Mouse (Mus musculus) hindbrain, embryonic 15.5 days (tissue): ENCODE measurements around the gene Atp2c1. TPM values are rescaled to one million over a fixed set of nuclear protein-coding genes. Genes with fewer than 3 reads are reported as not detected.

Experiments used
- ATAC-seq: fragments of 200-750 bp; cut with Nextera tagmentation; 2 replicates; pipeline ENCODE4 v1.8.0; 2017; ENCODE audit warnings: low read depth, moderate number of reproducible peaks, moderate TSS enrichment; ENCODE audit not compliant: low FRiP score
- H3K27ac ChIP-seq: fragments of 300-500 bp; sonication (generic); replicated peaks from 2 replicates; pipeline ENCODE4 v1.5.1; 2015; ENCODE audit warnings: mild to moderate bottlenecking, inconsistent platforms
- H3K27me3 ChIP-seq: fragments of 300-500 bp; sonication (generic); 2 replicates; pipeline ENCODE4 v1.6.1; 2015; ENCODE audit warnings: control low read depth, inconsistent platforms
- H3K36me3 ChIP-seq: fragments of 300-500 bp; sonication (generic); 2 replicates; pipeline ENCODE4 v1.6.1; 2015; ENCODE audit warnings: control low read depth, inconsistent platforms
- H3K4me1 ChIP-seq: fragments of 300-500 bp; sonication (generic); replicated peaks from 2 replicates; pipeline ENCODE4 v1.6.1; 2015; ENCODE audit warnings: control low read depth, inconsistent platforms
- H3K4me2 ChIP-seq: fragments of 300-500 bp; sonication (generic); 2 replicates; pipeline ENCODE4 v1.6.1; 2015; ENCODE audit warnings: moderate library complexity, mild to moderate bottlenecking, inconsistent platforms
- H3K4me3 ChIP-seq: fragments of 300-500 bp; sonication (generic); 2 replicates; pipeline ENCODE4 v1.5.1; 2015; ENCODE audit warnings: mild to moderate bottlenecking, inconsistent platforms
- H3K9ac ChIP-seq: fragments of 300-500 bp; sonication (generic); 2 replicates; pipeline ENCODE4 v1.6.1; 2015; ENCODE audit warnings: inconsistent platforms
- H3K9me3 ChIP-seq: fragments of 300-500 bp; sonication (generic); 2 replicates; pipeline ENCODE4 v1.6.1; 2016; ENCODE audit warnings: control low read depth, inconsistent platforms
- WGBS: fragments of 180-500 bp; shearing (Covaris S2); methylation state at CpG from one replicate; pipeline ENCODE4 v1.1.7; 2015; 5-methylcytosine and 5-hydroxymethylcytosine counted together
- polyA plus RNA-seq: library from polyadenylated mRNA; unstranded; fragments of >200 nt; fragmentation: Nextera tagmentation; extraction: Ambion mirVana; gene quantifications from 2 replicates; pipeline ENCODE4 v1.2.1, GENCODE M21; 2015

Atp2c1 gene
- polyA plus RNA-seq, 1 experiment from 2014 or later: 98.8 TPM

DNA sequence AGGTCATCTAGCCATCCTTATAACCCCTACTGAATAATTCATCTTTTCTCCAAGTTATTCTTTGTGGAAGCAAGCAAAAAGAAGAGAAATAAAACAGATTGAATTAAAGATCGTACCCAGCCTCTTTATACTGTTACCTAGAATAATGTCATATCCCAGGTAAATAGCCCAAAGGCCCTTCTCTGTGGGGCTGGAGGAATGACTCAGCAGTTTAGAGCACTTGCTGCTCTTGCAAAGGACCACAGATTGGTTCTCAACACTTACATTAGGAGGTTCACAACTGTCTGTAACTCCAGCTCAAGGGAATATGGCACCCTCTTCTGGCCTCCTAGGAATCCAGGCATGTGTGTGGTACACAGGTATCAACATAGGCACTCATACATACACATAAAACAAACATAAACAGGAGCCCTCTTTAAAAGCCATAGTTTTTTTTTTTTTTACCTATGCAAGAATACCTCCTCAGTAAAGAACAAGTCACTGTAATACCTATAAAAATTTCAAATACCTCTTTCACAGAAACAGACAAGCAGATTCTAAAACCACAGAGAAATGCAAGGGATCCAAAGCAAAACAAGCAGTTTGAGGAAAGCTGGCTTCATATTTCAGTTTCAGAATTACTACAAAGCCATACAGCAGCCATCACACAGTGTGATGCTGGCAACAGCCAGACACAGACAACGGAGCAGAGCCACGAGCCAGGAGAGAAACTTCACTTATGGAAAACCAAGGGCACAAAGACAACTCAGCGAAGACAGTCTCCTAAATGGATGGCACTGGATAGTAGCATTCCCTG lies 44.2 kb downstream of the Atp2c1 start:
- no peak overlapping the region for H3K9ac ChIP-seq
- no peaks in the 10 kb centered on the region for H3K36me3 ChIP-seq
- no peaks in the 10 kb centered on the region for H3K27me3 ChIP-seq
- no peak overlapping the region for H3K27ac ChIP-seq
- 77% methylated on average over 4 of the region's 4 CpGs for WGBS
- no peaks in the 10 kb centered on the region for H3K9me3 ChIP-seq
- H3K4me3 ChIP-seq: no peak overlapping the region
- ATAC-seq: no peak
- no peak overlapping the region for H3K4me2 ChIP-seq
- peaks cover 34% of the 10 kb centered on the region for H3K4me1 ChIP-seq

DNA sequence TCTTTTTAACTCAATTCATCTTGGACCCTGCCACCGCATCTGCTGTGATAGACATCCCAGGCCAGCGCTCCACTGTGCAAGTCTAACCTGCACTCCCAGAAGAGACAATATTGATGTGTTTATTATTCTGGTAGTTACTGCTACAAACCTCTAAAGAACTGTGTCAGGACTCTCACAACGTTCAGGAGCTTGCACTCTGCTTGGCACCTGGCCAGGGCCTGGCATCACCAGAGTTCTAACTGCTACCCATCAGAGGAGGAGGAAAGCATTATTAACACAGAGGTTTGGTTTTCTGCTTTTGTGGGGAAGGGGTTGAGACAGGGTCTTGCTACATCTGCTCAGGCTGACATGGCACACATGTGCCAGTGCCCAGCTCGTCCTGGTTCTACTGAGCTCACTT lies 45.0 kb downstream of the Atp2c1 start:
- Histone ChIP-seq H3K36me3 (no peaks in the 10 kb centered on the region), H3K27me3 (no peaks in the 10 kb centered on the region), H3K4me1 (peaks cover 34% of the 10 kb centered on the region), H3K4me2 (no peak overlapping the region), H3K27ac (no peak overlapping the region), H3K4me3 (no peak overlapping the region), H3K9me3 (no peaks in the 10 kb centered on the region), H3K9ac (no peak overlapping the region)
- 66% methylated on average over 4 of the region's 4 CpGs for WGBS
- ATAC-seq: peak; percentile 30; the same call in 1 of the 2 replicates

DNA sequence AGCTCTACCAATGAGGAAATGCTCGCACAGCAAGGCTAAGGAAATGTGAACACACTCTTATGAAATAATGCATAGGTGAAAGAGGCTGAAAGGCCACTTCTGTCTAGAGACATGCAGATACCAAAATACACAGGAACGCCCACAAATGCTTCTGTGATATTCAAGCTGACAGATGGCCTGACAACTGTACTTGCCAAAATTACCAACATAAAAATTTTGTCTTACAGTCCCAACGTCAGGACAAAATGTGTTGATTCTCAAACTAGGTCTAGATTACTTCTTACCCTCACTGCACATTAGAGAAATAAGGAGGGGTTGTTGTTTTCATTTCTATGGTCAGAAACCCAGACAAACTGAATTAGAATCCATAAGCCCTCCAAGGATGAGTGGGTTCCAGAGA lies 51.0 kb downstream of the Atp2c1 start:
- ATAC-seq: no peak
- no peaks in the 10 kb centered on the region for H3K4me1 ChIP-seq
- H3K9me3 ChIP-seq: no peaks in the 10 kb centered on the region
- H3K36me3 ChIP-seq: 0 out of 2 replicates have a peak, but pooled peaks cover 3% of the 10 kb centered on the region
- H3K4me3 ChIP-seq: no peak overlapping the region
- WGBS: 86% methylated on average over 3 of the region's 3 CpGs
- no peaks in the 10 kb centered on the region for H3K27me3 ChIP-seq
- 0 out of 2 replicates have a peak overlapping the region, but pooled peaks have one; percentile 11 for H3K27ac ChIP-seq
- H3K9ac ChIP-seq: no peak overlapping the region
- no peak overlapping the region for H3K4me2 ChIP-seq

DNA sequence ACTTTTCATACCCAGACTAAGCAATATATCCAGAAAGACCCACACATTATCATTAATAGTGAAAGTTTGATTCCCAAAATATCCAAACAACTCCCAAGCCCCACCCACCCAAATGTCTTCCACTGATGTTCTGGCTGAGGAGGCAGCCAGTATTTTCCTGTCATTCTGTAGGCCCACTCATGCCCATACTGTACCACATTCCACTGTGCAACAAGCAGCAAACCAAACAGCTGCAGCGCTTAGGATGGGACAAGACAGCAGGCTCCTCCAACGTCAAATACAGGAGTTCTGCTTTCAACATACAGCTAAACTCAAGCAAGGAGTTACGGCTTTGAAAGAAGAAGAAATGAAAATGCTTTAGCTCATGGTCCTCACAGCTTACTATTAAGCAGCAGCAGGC lies 52.2 kb downstream of the Atp2c1 start:
- no peaks in the 10 kb centered on the region for H3K4me1 ChIP-seq
- H3K4me2 ChIP-seq: no peak overlapping the region
- H3K27me3 ChIP-seq: no peaks in the 10 kb centered on the region
- H3K36me3 ChIP-seq: peaks cover 4% of the 10 kb centered on the region; the same call in 1 of the 2 replicates
- no peak overlapping the region for H3K9ac ChIP-seq
- 86% methylated on average over 3 of the region's 3 CpGs for WGBS
- no peaks in the 10 kb centered on the region for H3K9me3 ChIP-seq
- no peak overlapping the region for H3K4me3 ChIP-seq
- no peak overlapping the region for H3K27ac ChIP-seq
- no peak for ATAC-seq

DNA sequence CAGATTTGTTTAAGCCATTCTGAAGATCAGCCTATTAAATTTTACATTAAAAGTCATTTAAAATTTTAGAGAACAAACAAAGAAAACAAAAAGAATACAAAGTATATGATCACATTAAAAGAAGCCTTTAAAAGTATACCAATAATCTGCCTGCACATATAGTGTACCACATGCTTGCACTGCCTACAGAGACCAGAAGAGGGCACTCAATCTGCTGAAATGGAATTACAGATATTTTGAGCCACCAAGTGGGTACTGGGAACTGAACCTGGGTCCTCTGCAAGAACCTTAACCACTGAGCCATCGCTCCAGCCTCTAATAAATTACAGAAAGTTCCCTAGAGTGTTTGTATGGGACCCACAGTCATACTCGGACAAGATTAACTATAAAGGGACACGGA lies 59.3 kb downstream of the Atp2c1 start:
- H3K27ac ChIP-seq: no peak overlapping the region
- peaks cover 37% of the 10 kb centered on the region for H3K36me3 ChIP-seq
- ATAC-seq: no peak
- no peaks in the 10 kb centered on the region for H3K9me3 ChIP-seq
- no peak overlapping the region for H3K4me2 ChIP-seq
- H3K9ac ChIP-seq: no peak overlapping the region
- 99% methylated on average over 3 of the region's 3 CpGs for WGBS
- no peaks in the 10 kb centered on the region for H3K27me3 ChIP-seq
- no peaks in the 10 kb centered on the region for H3K4me1 ChIP-seq
- no peak overlapping the region for H3K4me3 ChIP-seq

DNA sequence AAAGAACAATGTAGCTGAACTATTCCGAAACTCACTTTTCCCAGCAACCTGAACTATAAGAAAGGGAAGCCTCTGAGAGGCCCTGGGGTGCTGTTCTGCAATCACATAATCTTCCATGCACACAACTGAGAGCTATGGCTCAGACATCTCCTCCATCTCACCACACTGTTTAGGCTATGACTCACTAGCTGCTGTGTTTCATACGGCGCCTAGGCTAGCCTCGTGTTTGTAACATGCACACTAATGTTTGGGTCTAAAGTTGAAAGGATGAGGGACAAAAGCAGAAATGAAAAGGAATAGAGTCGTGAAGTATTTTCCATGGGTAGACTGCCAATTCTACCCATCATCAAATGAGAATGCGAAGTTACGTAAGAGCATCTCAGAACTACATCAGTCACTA lies 65.6 kb downstream of the Atp2c1 start:
- no peaks in the 10 kb centered on the region for H3K27me3 ChIP-seq
- WGBS: 91% methylated on average over 7 of the region's 7 CpGs
- H3K36me3 ChIP-seq: peaks cover 46% of the 10 kb centered on the region

DNA sequence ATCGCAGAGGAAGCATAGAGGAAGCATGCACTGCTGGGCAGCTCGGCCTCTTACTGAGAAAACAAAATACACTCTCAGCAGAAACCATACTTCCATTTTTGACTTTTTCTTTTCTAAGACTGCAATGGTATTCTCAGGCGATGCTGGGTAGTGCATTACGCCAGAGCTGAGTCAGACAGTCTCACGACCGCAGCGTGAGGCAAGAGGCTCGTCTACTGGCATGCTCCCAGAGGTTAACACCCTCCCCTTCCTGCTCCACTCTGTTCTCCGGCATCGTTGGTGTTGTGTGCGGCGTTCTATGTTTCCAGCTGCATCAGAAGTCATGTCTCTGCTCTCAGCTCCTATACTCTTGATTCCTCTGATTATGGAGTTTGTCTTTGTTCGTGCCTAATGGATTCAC lies 68.1 kb downstream of the Atp2c1 start:
- peaks cover 45% of the 10 kb centered on the region for H3K36me3 ChIP-seq
- no peaks in the 10 kb centered on the region for H3K4me1 ChIP-seq
- H3K4me3 ChIP-seq: no peak overlapping the region
- no peak overlapping the region for H3K9ac ChIP-seq
- no peak overlapping the region for H3K27ac ChIP-seq
- WGBS: 96% methylated on average over 13 of the region's 13 CpGs
- no peak overlapping the region for H3K4me2 ChIP-seq
- H3K27me3 ChIP-seq: no peaks in the 10 kb centered on the region
- H3K9me3 ChIP-seq: no peaks in the 10 kb centered on the region
- no peak for ATAC-seq

More for the DNA sequence above, 65.6 kb downstream of the Atp2c1 start:
- Histone ChIP-seq H3K9me3 (no peaks in the 10 kb centered on the region), H3K4me1 (no peaks in the 10 kb centered on the region), H3K4me3 (no peak overlapping the region), H3K4me2 (no peak overlapping the region), H3K9ac (no peak overlapping the region), H3K27ac (no peak overlapping the region)
- ATAC-seq: no peak

DNA sequence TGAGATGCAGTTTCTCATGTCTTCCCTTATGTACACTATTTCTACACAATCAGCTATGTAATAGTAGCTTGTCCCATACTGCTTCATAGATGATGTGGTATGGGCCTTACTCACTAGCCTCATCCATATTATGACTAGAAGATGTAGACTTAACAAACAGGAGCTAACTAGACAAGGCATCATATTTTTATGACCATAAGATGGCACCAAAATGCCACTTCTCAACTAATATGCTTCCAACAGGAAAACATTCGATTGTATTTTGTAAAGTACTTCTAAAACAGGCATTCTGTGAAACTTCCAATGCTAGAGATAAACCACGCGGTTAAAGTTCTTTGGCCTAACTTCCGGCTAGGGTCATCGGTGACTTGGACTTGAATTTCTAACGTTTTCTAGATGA lies 118.6 kb downstream of the Atp2c1 start:
- Histone ChIP-seq H3K4me1 (no peaks in the 10 kb centered on the region), H3K9ac (no peak overlapping the region), H3K36me3 (peaks cover 15% of the 10 kb centered on the region; the same call in 1 of the 2 replicates), H3K27ac (no peak overlapping the region), H3K4me3 (no peak overlapping the region), H3K27me3 (no peaks in the 10 kb centered on the region), H3K4me2 (no peak overlapping the region), H3K9me3 (no peaks in the 10 kb centered on the region)
- ATAC-seq: no peak
- WGBS: 93% methylated on average over 6 of the region's 6 CpGs

DNA sequence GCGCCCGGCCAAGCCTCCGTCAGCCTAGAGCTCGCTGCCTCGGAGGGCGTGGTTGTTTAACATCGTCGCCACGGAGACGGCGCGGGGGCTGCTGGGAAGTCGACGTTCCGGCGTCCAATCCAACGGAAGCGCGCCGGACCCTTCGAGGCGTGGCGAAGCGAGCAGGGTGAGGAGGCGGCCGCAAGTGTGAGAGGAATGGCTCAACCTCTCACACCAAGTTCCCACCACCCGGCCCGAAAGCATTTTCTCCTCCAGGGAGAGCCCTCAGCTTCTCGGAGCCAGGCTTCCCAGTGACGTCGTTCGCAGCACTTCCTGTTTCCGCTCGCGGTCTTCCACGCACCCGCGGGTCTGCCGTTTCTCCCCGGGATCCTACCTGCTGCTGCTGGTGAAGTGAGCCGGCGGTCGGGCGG lies 131.9 kb downstream of the Atp2c1 start, which contains the start of the genes Aste1 and Nek11:
TSS of gene Aste1 (plus strand) at position 175 of the 410 bp plus-strand sequence.
TSS of gene Nek11 (minus strand) at position 307 of the 410 bp plus-strand sequence.
- peak; percentile 96 for ATAC-seq
- Histone ChIP-seq H3K9me3 (no peaks in the 10 kb centered on the region), H3K4me2 (peak within 1 kb of the TSS; percentile 92), H3K27ac (peak within 1 kb of the TSS; percentile 83), H3K27me3 (0 out of 2 replicates have a peak, but pooled peaks cover 4% of the 10 kb centered on the region), H3K4me3 (peak within 1 kb of the TSS; percentile 93), H3K9ac (peak within 1 kb of the TSS; percentile 74), H3K36me3 (peaks cover 9% of the 10 kb centered on the region; the same call in 1 of the 2 replicates), H3K4me1 (peaks cover 48% of the 10 kb centered on the region)
- under 1% methylated on average over 43 of the region's 44 CpGs for WGBS

DNA sequence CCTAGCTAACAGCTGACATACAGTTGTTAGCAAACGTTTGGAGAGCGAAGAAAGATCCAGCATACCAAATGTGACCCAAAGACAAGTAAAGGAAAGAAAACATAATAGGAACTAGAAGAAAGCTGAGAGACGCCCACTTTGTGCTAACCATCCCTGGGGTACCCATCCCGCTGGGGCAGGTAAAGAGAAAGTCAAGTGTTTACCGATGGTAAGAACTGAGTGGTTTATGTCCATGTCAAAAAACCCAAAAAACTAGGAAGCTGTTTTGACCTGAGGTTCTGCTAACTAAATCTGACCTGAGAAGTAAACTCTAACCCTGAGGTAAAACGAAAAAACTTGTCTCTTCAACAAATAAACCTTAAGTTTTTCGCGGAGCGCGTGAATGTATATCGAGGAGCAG lies 132.4 kb downstream of the Atp2c1 start:
- Histone ChIP-seq H3K27ac (peak overlapping the region; percentile 83; the same call in 1 of the 2 replicates), H3K36me3 (peaks cover 9% of the 10 kb centered on the region; the same call in 1 of the 2 replicates), H3K4me1 (peaks cover 43% of the 10 kb centered on the region), H3K27me3 (0 out of 2 replicates have a peak, but pooled peaks cover 4% of the 10 kb centered on the region), H3K9me3 (no peaks in the 10 kb centered on the region), H3K9ac (peak overlapping the region; percentile 74), H3K4me2 (peak overlapping the region; percentile 92), H3K4me3 (peak overlapping the region; percentile 93)
- 13% methylated on average over 11 of the region's 11 CpGs for WGBS
- ATAC-seq: peak; percentile 40

DNA sequence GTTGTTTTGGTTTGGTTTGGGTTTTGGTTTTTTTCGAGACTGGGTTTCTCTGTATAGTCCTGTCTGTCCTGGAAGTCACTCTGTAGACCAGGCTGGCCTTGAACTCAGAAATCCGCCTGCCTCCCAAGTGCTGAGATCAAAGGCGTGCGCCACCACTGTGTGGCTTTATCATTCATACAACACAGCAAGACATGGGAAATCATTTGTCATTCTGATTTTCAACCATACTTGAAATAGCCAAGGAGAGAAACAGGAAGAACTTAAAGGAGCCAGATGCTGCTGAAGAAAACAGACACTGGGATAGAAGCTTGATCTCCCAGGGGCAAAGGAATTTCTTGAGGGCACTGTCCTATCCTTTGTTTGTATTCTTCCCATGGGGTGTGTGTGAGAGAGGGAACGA lies 136.5 kb downstream of the Atp2c1 start:
- Histone ChIP-seq H3K9me3 (no peaks in the 10 kb centered on the region), H3K27me3 (0 out of 2 replicates have a peak, but pooled peaks cover 4% of the 10 kb centered on the region), H3K36me3 (no peaks in the 10 kb centered on the region), H3K4me3 (no peak overlapping the region), H3K4me1 (peaks cover 7% of the 10 kb centered on the region; the same call in 1 of the 2 replicates), H3K4me2 (no peak overlapping the region), H3K27ac (no peak overlapping the region), H3K9ac (no peak overlapping the region)
- ATAC-seq: no peak
- 70% methylated on average over 4 of the region's 5 CpGs for WGBS

DNA sequence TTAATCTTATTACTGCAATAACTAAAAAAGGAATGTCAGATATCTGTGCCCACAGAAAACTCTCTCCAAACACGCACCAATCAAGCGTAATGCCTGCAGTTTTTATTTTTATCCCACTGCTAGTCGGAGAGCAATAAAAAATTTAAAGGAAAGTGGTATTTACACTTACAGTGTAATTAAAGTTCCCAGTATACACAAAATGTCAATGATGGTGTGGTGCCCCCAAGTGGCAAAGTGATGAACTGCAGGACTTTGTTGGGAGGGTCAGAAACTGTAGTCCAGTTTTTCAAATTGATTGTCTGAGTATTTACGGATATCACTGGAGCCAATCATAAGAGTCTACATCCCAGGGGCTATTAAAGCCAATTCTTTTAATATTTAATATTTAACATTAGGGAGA lies 137.8 kb downstream of the Atp2c1 start:
- no peak overlapping the region for H3K4me2 ChIP-seq
- 0 out of 2 replicates have a peak, but pooled peaks cover 4% of the 10 kb centered on the region for H3K27me3 ChIP-seq
- H3K9ac ChIP-seq: no peak overlapping the region
- 13% methylated on average over 4 of the region's 4 CpGs for WGBS
- no peak overlapping the region for H3K27ac ChIP-seq
- no peak for ATAC-seq
- no peaks in the 10 kb centered on the region for H3K9me3 ChIP-seq
- no peaks in the 10 kb centered on the region for H3K36me3 ChIP-seq
- H3K4me1 ChIP-seq: no peaks in the 10 kb centered on the region
- no peak overlapping the region for H3K4me3 ChIP-seq
